Mouse (Mus musculus) ES-Bruce4 (cell line): ENCODE data around the gene Telo2.

Experiments used
- CTCF ChIP-seq: IDR thresholded peaks from one replicate; pipeline ENCODE4 v1.8.1; 2011; ENCODE audit warnings: low read depth, low read length
- POLR2A ChIP-seq: IDR thresholded peaks from one replicate; pipeline ENCODE4 v1.8.1; 2011; ENCODE audit warnings: low read length; ENCODE audit not compliant: insufficient read depth

DNA sequence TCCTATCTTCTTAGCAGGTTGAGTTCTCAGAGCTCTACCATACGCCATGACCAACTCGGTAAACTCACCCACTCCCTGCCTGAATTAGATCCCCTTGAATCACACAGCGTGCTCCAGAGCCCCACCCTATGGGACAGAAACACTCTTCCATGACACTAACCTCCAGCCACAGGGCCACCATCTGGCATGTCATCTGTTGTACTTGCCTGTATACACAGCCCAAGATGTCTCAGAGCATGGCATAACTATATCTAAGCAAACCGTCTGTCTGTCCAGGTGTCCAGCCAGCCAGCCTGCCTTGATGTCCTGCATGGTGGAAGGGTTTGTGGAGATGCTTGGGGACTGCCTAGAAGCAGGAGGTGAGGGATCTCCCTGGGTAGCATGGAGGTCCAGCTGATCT is 38.9 kb downstream of the Telo2 start:
- TF ChIP-seq CTCF (no peak), POLR2A (no peak)
